Mouse (Mus musculus) olfactory bulb, adult 2 months (tissue): ENCODE measurements at regions not wholly inside any gene's neighbourhood (a gene's known extent, or its start where the extent isn't known, plus 50 kb on each side); places are given as distances from the start of the nearest gene placed in this dataset.

ENCODE experiments used
- CTCF ChIP-seq: fragments of 200-500 bp; IDR thresholded peaks from 2 replicates; pipeline ENCODE4 v1.5.1; 2012; ENCODE audit warnings: low read depth, mild to moderate bottlenecking, low read length, moderate library complexity; ENCODE audit not compliant: insufficient read depth
- POLR2A ChIP-seq: fragments of 200-500 bp; IDR thresholded peaks from 2 replicates; pipeline ENCODE4 v1.6.1; 2012; ENCODE audit warnings: mild to moderate bottlenecking, low read depth, low read length, moderate library complexity; ENCODE audit not compliant: insufficient read depth

DNA sequence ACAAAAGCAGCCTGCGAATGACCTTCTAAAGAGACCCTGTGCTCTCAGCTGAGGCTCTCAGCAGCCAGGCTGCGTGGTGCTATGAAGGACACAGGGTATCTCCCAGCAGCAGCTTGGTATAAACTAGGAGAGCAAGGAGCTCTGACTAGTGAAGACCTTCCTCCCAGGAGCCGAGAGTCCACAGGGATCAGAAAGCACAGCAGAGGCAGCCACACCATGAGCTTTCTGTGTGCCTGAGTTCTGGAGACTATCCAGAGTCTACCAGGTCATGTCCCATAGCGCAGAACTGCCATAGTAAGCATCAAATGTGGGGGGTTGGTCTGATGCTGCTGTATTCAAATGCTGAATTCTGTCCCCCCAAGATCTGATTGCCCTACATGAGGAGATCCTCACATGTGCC lies 124.2 kb upstream of the Dynlrb2 start:
- TF ChIP-seq CTCF (no peak), POLR2A (no peak)
